Mouse (Mus musculus) liver, postnatal 0 days (tissue): Measurements from ENCODE around the gene Adamts7.

Source experiments
- CTCF ChIP-seq: sonication (generic); IDR thresholded peaks from 2 replicates; pipeline ENCODE4 v1.5.1; 2016; ENCODE audit warnings: antibody characterized with exemption, low read depth
- EP300 ChIP-seq: IDR thresholded peaks from 2 replicates; pipeline ENCODE4 v1.6.1; 2016; ENCODE audit warnings: antibody characterized with exemption, low read depth, mild to moderate bottlenecking

DNA sequence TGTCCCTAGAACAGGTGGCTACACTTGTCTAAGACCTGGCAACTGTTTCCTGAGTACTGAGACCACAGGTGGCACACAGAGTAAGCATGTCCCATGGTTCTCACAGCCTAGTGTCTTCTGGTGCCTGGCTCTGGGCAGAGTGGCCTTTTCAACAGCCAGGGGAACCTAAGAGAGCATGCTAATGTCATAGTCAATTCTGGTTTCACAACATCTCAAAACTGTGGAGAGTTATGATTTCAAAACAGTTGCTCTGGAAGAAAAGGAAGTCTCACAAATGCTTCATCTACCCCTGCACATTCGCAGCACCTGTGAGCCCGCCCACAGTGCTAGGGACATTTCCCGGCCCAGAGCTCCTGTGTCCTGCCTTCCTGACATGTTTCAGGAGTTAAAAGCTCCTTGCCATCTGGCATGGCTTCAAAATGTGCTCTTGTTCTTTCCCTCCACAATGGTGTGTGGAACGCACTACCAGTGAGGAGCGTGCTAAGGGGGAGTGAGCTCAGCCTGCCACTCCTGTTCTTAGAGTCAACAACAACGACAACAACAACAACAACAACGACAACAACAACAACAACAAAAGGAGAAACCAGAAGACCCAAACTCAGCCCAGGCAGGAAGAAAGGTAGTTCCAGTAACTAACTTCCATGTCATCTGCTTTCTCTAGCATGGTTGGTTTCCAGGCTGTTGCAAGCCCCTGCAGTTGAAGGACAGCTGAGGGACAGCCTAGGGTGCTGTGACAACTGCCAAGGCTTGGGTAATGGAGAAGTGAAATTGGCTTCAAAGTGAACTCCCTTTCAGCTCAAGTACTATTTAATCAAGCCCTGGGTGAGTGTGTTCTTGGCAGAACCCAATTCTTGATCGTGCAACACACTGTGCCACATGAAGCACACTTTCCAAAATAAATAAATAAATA, 70.2 kb downstream of the Adamts7 start:
- TF ChIP-seq CTCF (no peak), EP300 (no peak)
